Mouse (Mus musculus) cerebellum, adult 9-11 months (tissue): ENCODE data around the gene Ugt1a7c.
"Not testable (repeated sequence)": the region's sequence is repeated elsewhere in the genome, so short reads cannot be mapped to it uniquely, and the experiment has no call there.

ENCODE experiments used
- DNase-seq: peaks from one replicate; pipeline ENCODE4 v3.0.0; 2022

Gene Ugt1a7c

GRCm38 (mm10) chr1:88121521-88121920 lies 26.7 kb downstream of the Ugt1a7c start:
- not testable (repeated sequence) for DNase-seq

- not testable (repeated sequence) for DNase-seq
Observed at GRCm38 (mm10) chr1:88125827-88126360, 31.0 kb downstream of the Ugt1a7c start.

GRCm38 (mm10) chr1:88129091-88129490 lies 34.2 kb downstream of the Ugt1a7c start:
- DNase-seq, result not testable (repeated sequence)

GRCm38 (mm10) chr1:88130223-88130622 lies 35.4 kb downstream of the Ugt1a7c start:
- DNase-seq, result not testable (repeated sequence)

GRCm38 (mm10) chr1:88133908-88134456 lies 39.1 kb downstream of the Ugt1a7c start:
- no peak for DNase-seq

- DNase-seq, result not testable (repeated sequence)
Observed at GRCm38 (mm10) chr1:88134457-88135011, 39.7 kb downstream of the Ugt1a7c start, which contains the start of gene Ugt1a6a. Ugt1a6a (plus strand) TSS chr1:88134809.

- not testable (repeated sequence) for DNase-seq
Observed at GRCm38 (mm10) chr1:88135229-88135904, 40.5 kb downstream of the Ugt1a7c start.

GRCm38 (mm10) chr1:88136646-88137045 lies 41.8 kb downstream of the Ugt1a7c start:
- no peak for DNase-seq

- DNase-seq, result no peak
Observed at GRCm38 (mm10) chr1:88137264-88137663, 42.4 kb downstream of the Ugt1a7c start.

- DNase-seq, result no peak
Observed at GRCm38 (mm10) chr1:88138145-88138544, 43.3 kb downstream of the Ugt1a7c start.

- not testable (repeated sequence) for DNase-seq
Observed at GRCm38 (mm10) chr1:88140492-88140891, 45.6 kb downstream of the Ugt1a7c start.

GRCm38 (mm10) chr1:88143966-88144675 lies 49.3 kb downstream of the Ugt1a7c start:
- DNase-seq, result peak; percentile 20

GRCm38 (mm10) chr1:88145278-88145677 lies 50.4 kb downstream of the Ugt1a7c start:
- not testable (repeated sequence) for DNase-seq

GRCm38 (mm10) chr1:88150133-88150532 lies 55.3 kb downstream of the Ugt1a7c start:
- not testable (repeated sequence) for DNase-seq

GRCm38 (mm10) chr1:88158430-88158829 lies 63.6 kb downstream of the Ugt1a7c start:
- DNase-seq, result peak; percentile 11

GRCm38 (mm10) chr1:88165711-88166110 lies 70.8 kb downstream of the Ugt1a7c start, which contains the start of gene Ugt1a5:
Ugt1a5 (plus strand) TSS chr1:88166012.
- no peak for DNase-seq

GRCm38 (mm10) chr1:88172190-88172589 lies 77.3 kb downstream of the Ugt1a7c start:
- not testable (repeated sequence) for DNase-seq

- no peak for DNase-seq
Observed at GRCm38 (mm10) chr1:88179657-88180056, 84.8 kb downstream of the Ugt1a7c start.

GRCm38 (mm10) chr1:88186325-88186935 lies 91.6 kb downstream of the Ugt1a7c start:
- no peak for DNase-seq

GRCm38 (mm10) chr1:88192136-88192535 lies 97.3 kb downstream of the Ugt1a7c start:
- no peak for DNase-seq

- DNase-seq, result no peak
Observed at GRCm38 (mm10) chr1:88195687-88196086, 100.8 kb downstream of the Ugt1a7c start.

- no peak for DNase-seq
Observed at GRCm38 (mm10) chr1:88197443-88197842, 102.6 kb downstream of the Ugt1a7c start.

GRCm38 (mm10) chr1:88199996-88200395 lies 105.1 kb downstream of the Ugt1a7c start:
- DNase-seq, result peak; percentile 68
